Mouse (Mus musculus) adrenal gland (tissue): Measurements from ENCODE around the gene Wfdc21.

Experiments
- intact Hi-C: fragments of 180-260 bp; cut with DNase I; formaldehyde crosslinking; loops from one replicate; pipeline ENCODE4 v1.15.1; 2025

Wfdc21 gene

DNA sequence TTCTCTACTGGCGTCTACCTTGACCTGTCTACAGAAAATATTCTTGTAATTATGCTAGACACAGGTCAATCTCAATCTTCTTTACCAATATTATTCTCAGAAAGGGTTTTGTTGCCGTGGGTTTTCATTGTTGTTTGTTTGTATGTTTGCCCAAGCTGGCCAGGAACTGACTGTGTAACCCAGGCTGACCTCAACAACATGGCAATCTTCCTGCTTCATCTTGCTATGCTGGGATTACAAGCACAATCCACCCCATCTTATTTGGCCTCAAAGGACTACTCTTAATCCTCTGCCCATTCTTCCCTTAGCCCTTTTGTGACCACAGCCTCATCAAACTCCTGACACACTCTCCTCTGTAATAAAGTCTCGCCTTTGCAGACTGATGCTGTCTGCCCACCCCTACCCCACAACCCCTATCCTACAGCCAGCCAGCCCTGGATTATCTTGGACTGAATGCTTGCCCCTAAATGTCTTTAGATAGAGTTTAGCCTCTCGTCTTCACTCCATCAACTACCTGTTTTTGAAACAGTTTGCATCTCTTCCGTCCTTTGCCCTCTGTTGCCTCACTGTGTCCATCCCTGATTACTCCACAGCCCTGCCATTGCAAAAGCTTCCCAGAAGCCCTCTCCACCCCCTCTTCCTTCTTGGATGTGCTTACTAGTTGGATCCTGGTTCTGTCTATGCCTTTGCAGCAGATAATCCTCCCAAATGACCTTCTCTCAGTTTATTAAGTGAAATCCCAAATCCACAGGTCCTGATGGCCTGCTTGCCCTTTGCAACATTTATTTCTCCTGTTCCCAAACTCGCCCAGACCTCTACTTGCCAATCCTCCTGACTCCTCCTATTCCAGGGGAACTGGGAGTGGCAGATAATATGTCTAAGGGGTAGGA, 881 bp downstream of the Wfdc21 start:
- intact Hi-C loops, result no loop called here

GRCm38 (mm10) chr11:83753581-83754181, 6.9 kb downstream of the Wfdc21 start, which contains the start of gene Heatr6:
Gene Heatr6, plus strand, starts transcription at chr11:83753696.
- intact Hi-C loops, result no loop called here

DNA sequence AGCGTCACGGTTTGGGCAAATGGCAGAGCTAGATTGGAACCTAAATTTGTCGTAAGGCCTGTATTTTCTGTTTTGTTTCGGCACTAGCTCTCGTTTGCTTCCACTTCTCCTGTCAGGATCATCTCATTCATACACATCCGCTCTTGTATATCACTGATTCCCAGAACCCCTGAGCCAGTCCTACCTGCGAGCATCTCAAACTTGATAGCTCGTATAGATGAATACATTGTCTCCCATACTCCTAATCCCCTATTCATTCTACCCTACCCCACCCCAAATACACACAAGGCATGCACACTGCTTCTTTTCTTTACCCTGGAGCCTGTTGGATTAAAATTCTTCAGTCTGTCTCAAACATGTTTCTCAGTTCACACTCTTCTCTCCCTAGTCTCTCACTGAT, 7.5 kb downstream of the Wfdc21 start:
- intact Hi-C loops, result no loop called here

DNA sequence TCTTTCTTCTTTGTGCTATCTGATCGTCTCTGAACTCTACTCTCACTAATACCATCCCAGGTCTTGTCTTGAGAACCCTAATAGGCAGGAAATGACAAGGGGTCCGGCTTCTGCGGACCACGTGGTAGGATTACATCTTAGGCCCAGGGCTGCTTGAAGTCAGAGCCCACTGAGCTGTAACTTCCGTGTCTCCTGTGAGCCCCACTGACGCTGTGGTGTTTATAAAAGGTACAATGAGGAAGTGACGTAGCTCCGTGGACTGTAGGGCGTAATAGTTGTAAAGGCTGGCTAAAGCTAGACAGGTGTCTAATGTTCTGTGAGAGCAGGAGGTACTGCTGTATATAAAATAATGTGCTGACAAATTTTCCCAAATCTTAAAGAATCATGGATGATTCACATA, 20.6 kb downstream of the Wfdc21 start:
- intact Hi-C loops, result loop anchor here (10.0 kb wide), 1 partner anchor 423 kb away; no protein-coding TSS in a partner anchor

GRCm38 (mm10) chr11:83768976-83769375, 22.2 kb downstream of the Wfdc21 start:
- intact Hi-C loops, result loop anchor here (10.0 kb wide), 1 partner anchor 424 kb away; no protein-coding TSS in a partner anchor

DNA sequence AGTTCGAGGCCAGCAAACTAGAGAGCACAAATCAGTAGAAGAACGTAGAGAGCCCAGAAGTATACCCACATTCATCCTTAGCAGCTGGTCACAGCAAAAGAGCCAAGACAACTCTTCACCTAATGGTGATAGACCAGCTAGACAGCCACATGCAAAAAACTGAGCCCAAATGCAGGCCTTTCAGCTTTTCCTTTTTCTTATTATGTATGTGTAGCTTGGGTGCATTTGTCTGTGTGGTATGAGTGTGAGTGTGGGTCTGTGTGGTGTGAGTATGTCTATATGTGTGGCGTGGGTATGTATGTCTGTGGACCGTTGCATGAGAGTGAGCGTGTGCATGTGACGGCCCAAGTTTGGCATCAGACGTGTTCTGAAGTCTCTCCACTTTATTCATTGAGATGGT, 24.3 kb downstream of the Wfdc21 start:
- intact Hi-C loops, result no loop called here

DNA sequence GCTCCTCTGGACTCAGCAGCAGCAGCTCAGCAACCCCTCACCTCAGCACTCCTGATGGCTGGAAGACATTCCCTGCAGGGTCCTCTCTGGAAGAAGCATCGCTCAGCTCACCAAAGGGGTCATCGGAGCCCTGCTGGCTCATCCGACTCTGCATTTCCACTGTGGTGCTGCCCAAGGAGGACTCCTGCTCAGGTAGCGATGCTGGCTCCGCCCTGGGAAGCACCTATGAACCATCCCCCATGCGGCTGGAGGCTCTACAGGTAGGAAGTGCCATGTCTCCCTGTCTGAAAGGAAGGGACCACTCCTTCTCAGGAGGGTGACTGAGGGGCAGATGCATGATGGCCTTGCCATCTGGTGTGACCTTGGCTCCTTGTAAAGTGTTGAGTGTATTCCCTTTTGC, 25.6 kb downstream of the Wfdc21 start:
- intact Hi-C loops, result no loop called here

DNA sequence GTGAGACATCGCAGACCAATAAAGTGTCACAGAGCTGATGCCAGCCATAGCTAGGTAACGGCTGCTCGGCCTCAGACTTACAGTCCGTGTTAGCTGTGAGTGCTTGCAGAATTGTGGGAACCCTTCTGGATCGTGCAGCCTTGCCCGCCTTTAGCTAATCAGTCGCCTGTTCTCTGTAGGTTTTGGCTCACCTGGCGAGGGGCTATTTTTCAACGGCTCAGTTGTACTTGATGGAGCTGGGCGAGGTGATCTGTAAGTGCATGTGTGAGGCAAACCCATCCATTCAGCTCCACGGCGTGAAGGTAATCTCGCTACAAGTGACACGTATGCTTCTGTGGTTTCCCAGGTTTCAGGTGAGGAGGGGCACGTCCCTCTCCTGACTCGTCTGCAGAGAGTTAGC, 27.0 kb downstream of the Wfdc21 start:
- intact Hi-C loops, result no loop called here

- intact Hi-C loops, result no loop called here
These were observed 27.6 kb downstream of the Wfdc21 start for GRCm38 (mm10) chr11:83774324-83774723.

DNA sequence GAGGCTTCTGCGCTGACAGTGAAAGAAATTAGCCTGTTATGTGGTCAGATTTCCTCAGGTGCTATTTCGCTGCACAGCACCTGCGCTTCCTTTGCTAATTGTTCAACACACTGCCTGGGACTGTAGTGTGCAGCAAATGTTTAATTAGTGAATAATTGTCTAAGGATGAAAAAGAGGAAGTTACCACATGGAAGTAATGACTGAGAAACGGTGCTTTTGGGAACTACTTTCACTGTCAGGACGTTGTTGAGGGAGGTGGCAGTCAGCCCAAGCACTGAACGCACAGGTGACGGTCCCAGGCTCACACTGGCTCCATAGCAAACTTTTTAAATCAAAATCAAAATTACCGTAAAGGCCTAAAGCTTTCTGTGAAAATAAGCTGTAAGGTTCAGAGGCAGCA, 30.1 kb downstream of the Wfdc21 start:
- intact Hi-C loops, result no loop called here

- intact Hi-C loops, result loop anchor here (10.0 kb wide), 1 partner anchor 251 kb away; no protein-coding TSS in a partner anchor
These were observed 37.3 kb downstream of the Wfdc21 start for GRCm38 (mm10) chr11:83783931-83784600.

DNA sequence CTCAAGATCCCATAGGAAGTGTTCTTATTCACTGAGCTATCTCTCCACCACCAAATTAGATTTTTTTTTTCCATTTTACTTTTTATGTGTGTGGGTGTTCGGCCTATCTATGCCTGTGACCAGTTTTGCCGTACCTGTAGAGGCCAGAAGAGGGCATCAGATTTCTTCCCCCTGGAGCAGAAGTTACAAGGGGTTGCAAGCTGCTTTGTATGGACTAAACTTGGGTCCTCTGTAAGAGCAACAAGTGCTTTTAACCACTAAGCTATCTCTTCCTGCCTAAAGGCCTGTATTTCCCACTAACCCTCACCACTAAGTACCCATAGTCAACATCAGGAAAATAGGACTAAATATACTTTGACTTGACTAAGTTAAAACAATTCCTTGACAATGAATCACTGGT, 37.9 kb downstream of the Wfdc21 start:
- intact Hi-C loops, result loop anchor here (5.0 to 10.0 kb wide), 2 partner anchors 153 to 250 kb away; no protein-coding TSS in a partner anchor

- intact Hi-C loops, result loop anchor here (5.0 to 10.0 kb wide), 2 partner anchors 152 to 249 kb away; no protein-coding TSS in a partner anchor
These were observed 38.6 kb downstream of the Wfdc21 start for GRCm38 (mm10) chr11:83785366-83785765.

GRCm38 (mm10) chr11:83786835-83787234, 40.1 kb downstream of the Wfdc21 start:
- intact Hi-C loops, result loop anchor here (5.0 to 10.0 kb wide), 2 partner anchors 150 to 248 kb away; no protein-coding TSS in a partner anchor

- intact Hi-C loops, result loop anchor here (5.0 to 10.0 kb wide), 2 partner anchors 150 to 247 kb away; no protein-coding TSS in a partner anchor
These were observed 40.8 kb downstream of the Wfdc21 start for GRCm38 (mm10) chr11:83787401-83788021.

DNA sequence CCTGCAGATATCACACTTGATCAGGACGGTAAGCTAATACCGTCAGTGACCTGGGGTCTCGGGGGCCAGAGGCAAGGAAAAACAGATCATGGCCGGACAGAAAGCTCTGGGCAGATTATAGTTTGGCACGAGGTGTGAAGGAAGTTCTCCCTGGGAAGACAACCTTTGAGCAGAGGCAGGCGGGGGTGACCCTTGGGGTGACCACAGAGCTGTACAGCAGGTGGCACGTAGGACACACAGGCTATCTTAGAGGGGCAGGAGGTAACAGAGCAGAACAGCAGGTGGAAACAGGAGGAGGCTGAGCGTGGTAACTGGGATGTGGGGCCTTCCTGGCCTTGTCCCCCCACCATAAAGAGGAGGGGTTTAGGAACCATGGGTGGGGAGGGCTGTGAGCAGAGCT, 41.6 kb downstream of the Wfdc21 start:
- intact Hi-C loops, result loop anchor here (5.0 to 10.0 kb wide), 2 partner anchors 149 to 246 kb away; no protein-coding TSS in a partner anchor

- intact Hi-C loops, result loop anchor here (5.0 to 10.0 kb wide), 2 partner anchors 148 to 246 kb away; no protein-coding TSS in a partner anchor
These were observed 42.5 kb downstream of the Wfdc21 start for GRCm38 (mm10) chr11:83789259-83789658.

GRCm38 (mm10) chr11:83791133-83791532, 44.4 kb downstream of the Wfdc21 start:
- intact Hi-C loops, result no loop called here

- intact Hi-C loops, result no loop called here
These were observed 45.7 kb downstream of the Wfdc21 start for GRCm38 (mm10) chr11:83792316-83792914.

DNA sequence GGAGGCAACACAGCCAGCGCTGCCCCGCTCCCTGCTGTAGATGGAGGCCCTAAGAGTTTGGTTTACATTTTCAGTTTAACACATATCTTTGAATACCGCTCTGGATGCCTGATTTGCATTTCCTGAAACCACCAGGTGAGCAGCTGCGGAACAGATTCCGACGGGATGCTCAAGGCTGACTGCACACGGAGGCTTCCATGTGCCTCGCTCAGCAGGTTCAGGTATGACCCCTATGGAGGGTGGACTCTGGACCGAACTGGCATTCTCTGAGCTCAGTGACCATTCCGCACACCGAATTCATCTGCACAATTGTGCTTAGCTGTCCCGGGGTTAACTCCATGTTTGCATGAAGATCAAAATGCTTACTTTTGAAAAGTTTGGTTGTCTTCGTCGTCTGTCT, 46.5 kb downstream of the Wfdc21 start:
- intact Hi-C loops, result no loop called here
